Comparison of ENCODE assay signal across 34 mouse cellular contexts in the genomic region with DNA sequence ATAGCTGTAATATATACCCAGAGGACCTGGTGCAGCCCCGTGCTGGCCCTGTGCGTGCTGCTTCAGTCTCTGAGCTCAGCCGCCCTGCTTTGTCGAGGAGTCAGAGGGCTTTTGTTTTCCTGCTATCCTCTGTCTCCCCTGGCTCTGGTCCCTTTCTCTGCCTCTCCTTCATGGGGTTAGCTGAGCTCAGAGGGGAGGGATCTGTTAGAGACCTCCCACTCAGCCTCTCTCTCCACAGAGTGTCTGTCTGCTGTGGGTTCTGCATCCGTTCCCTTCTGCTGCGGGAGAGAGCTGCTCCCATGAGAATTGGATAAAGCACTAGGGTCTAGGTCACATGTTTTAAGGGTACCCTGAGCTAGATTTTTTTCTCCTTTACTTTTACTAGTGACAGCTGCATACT.
"Had no signal": no experiment of that assay in that cellular context is flagged by ENCODE, and none has a peak within 500 bp of the region (broad histone marks: within the 10 kb centered on the region; RNA-seq: fewer than 3 reads in every experiment).

No protein-coding gene starts in this region.

- H3K9ac ChIP-seq: heart, embryonic 12.5 days; heart, embryonic 13.5 days; heart, embryonic 15.5 days; hindbrain, embryonic 12.5 days; hindbrain, embryonic 13.5 days; hindbrain, embryonic 14.5 days; hindbrain, embryonic 15.5 days; intestine, embryonic 15.5 days; kidney, embryonic 15.5 days had no signal

- H3K4me3 ChIP-seq: heart, embryonic 12.5 days; heart, embryonic 13.5 days; heart, embryonic 15.5 days; hindbrain, embryonic 10.5 days; hindbrain, embryonic 12.5 days; hindbrain, embryonic 13.5 days; hindbrain, embryonic 15.5 days; intestine, embryonic 15.5 days; kidney, embryonic 15.5 days; layer of hippocampus, adult 2 months; left cerebral cortex, adult 2 months had no signal

- H3K4me1 ChIP-seq: heart, embryonic 12.5 days; heart, embryonic 13.5 days; heart, embryonic 15.5 days; hindbrain, embryonic 10.5 days; hindbrain, embryonic 12.5 days; hindbrain, embryonic 13.5 days; hindbrain, embryonic 15.5 days; intestine, embryonic 15.5 days; kidney, embryonic 15.5 days had no signal

- H3K27ac ChIP-seq: heart, embryonic 13.5 days; heart, embryonic 15.5 days; hindbrain, embryonic 10.5 days; hindbrain, embryonic 12.5 days; hindbrain, embryonic 13.5 days; hindbrain, embryonic 14.5 days; hindbrain, embryonic 15.5 days; hindbrain, postnatal 0 days; intestine, embryonic 15.5 days; kidney, embryonic 15.5 days; kidney, postnatal 0 days; layer of hippocampus, adult 2 months; left cerebral cortex, adult 2 months had no signal

- ATAC-seq: hindbrain, embryonic 16.5 days; hindbrain, postnatal 0 days; inflammation-experienced regulatory T-cells, adult 6 months; intestine, embryonic 15.5 days; intestine, embryonic 16.5 days; intestine, postnatal 0 days had no signal

- H3K4me2 ChIP-seq: heart, embryonic 11.5 days; heart, embryonic 12.5 days; heart, embryonic 13.5 days; heart, embryonic 15.5 days; hindbrain, embryonic 12.5 days; hindbrain, embryonic 13.5 days; hindbrain, embryonic 14.5 days; hindbrain, embryonic 15.5 days; intestine, embryonic 15.5 days; kidney, embryonic 15.5 days had no signal

- H3K27me3 ChIP-seq: heart, embryonic 12.5 days; heart, embryonic 13.5 days; heart, embryonic 15.5 days; hindbrain, embryonic 12.5 days; hindbrain, embryonic 13.5 days; hindbrain, embryonic 15.5 days; intestine, embryonic 15.5 days; kidney, embryonic 15.5 days had no signal

- H3K9me3 ChIP-seq: heart, embryonic 12.5 days; heart, embryonic 13.5 days; heart, embryonic 15.5 days; hindbrain, embryonic 10.5 days; hindbrain, embryonic 12.5 days; hindbrain, embryonic 13.5 days; hindbrain, embryonic 15.5 days; intestine, embryonic 15.5 days; kidney, embryonic 15.5 days had no signal

- DNase-seq: heart, postnatal 14 days; heart, postnatal 36 days; heart, postnatal 4 days; kidney, adult 11 months; kidney, adult 18-20 months; kidney, adult 2 months; kidney, adult 8-10 months; kidney, adult 9 months; kidney, postnatal 10 days; kidney, postnatal 14 days; kidney, postnatal 25 days; kidney, postnatal 36 days; kidney, postnatal 4 days; layer of hippocampus, adult 9-11 months; layer of hippocampus, postnatal 36 days had no signal
